Mouse (Mus musculus) testis, adult 2 months (tissue): ENCODE results near the gene Nfe2l2. TPM values are rescaled to one million over a fixed set of nuclear protein-coding genes. Genes with fewer than 3 reads are reported as not detected.

Experiments
- H3K27ac ChIP-seq: fragments of 200-500 bp; 2 replicates; pipeline ENCODE4 v1.5.1; 2012; ENCODE audit warnings: low read depth, low read length; ENCODE audit not compliant: control insufficient read depth, insufficient read depth
- H3K27me3 ChIP-seq: fragments of 200-500 bp; 2 replicates; pipeline ENCODE4 v1.6.1; 2012; ENCODE audit warnings: mild to moderate bottlenecking, low read length, moderate library complexity; ENCODE audit not compliant: control insufficient read depth, insufficient read depth
- H3K36me3 ChIP-seq: fragments of 200-500 bp; 2 replicates; pipeline ENCODE4 v1.6.1; 2012; ENCODE audit warnings: mild to moderate bottlenecking, low read length; ENCODE audit not compliant: control insufficient read depth, insufficient read depth
- H3K4me1 ChIP-seq: fragments of 200-500 bp; 2 replicates; pipeline ENCODE4 v1.6.1; 2012; ENCODE audit warnings: low read length; ENCODE audit not compliant: control insufficient read depth, insufficient read depth
- H3K4me3 ChIP-seq: fragments of 200-500 bp; 2 replicates; pipeline ENCODE4 v1.5.1; 2012; ENCODE audit warnings: low read depth, mild to moderate bottlenecking, low read length, moderate library complexity, mixed read lengths; ENCODE audit not compliant: control insufficient read depth
- CTCF ChIP-seq: fragments of 200-500 bp; IDR thresholded peaks from 2 replicates; pipeline ENCODE4 v1.5.1; 2012; ENCODE audit warnings: low read depth, mild to moderate bottlenecking, inconsistent platforms, low read length, moderate library complexity; ENCODE audit not compliant: control insufficient read depth, insufficient read depth, insufficient replicate concordance
- POLR2A ChIP-seq: fragments of 200-500 bp; IDR thresholded peaks from 2 replicates; pipeline ENCODE4 v1.6.1; 2012; ENCODE audit warnings: low read depth, mild to moderate bottlenecking, inconsistent platforms, low read length, moderate library complexity; ENCODE audit not compliant: control insufficient read depth
- polyA plus RNA-seq: library from polyadenylated mRNA; depleted of rRNA; stranded (reverse); fragments of >200 nt; gene quantifications from 2 replicates; pipeline ENCODE4 v1.2.3, GENCODE M21; 2012

Gene Nfe2l2
- polyA plus RNA-seq, 1 experiment = 14.0 TPM

DNA sequence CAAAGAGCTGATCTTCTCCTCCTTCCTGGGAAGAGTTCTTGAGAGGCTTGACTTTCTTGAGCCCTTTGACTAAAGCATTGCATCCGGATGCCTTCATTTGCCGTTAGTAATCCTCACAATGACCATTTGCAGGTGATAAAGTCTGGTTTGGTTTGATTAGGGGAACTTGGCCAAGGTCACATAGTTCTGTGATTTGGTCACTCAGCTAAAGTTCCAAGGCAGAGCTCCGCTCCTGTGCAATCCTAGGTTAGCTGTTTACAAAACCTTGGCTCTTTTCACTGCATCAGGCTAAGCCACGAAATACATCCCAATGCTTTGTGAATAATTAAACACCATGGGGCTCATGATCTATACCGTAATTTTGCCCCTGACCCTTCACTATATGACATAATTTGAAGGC lies 18.5 kb upstream of the Nfe2l2 start:
- no peak overlapping the region for H3K27ac ChIP-seq
- H3K4me1 ChIP-seq = no peaks in the 10 kb centered on the region
- H3K36me3 ChIP-seq = no peaks in the 10 kb centered on the region
- H3K4me3 ChIP-seq = no peak overlapping the region
- TF ChIP-seq CTCF (no peak), POLR2A (no peak)
- H3K27me3 ChIP-seq = no peaks in the 10 kb centered on the region

DNA sequence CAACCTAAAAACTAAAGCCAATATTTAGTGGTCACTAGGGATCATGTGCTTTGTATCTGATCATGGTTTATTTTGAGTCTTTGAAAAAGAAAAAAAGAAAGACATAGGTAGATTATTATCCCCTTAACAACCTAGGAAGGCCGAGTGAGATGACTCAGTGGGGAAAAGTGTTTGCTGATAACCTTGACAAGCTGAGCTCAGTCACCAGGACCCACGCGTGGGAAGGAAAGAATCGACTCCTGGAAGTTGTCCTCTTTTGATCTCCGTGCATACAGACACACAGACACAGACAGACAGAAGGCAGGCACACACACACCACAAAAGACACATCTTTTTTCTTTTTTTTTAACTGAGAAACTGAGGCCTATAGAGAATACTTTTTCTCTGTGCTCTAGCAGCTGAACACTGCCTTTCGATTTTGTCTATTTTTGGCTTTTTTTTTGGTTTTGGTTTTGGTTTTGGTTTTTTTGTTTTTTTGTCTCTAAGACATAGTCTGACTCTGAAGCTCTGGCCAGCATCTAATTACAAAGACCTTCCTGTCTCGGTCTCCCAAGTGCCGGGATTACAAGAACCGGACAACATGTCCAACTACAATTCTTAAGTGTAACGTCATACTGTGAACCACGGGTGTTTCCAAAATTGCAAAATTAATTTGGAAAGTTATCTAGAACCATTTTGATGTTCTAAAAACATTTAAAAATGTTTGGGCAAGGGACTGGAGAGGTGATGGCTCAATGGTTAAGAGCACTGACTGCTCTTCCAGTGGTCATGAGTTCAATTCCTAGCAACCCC lies 16.0 kb upstream of the Nfe2l2 start:
- Histone ChIP-seq H3K27ac (no peak overlapping the region), H3K4me1 (no peaks in the 10 kb centered on the region), H3K36me3 (no peaks in the 10 kb centered on the region), H3K27me3 (no peaks in the 10 kb centered on the region), H3K4me3 (no peak overlapping the region)
- TF ChIP-seq POLR2A = no peak

DNA sequence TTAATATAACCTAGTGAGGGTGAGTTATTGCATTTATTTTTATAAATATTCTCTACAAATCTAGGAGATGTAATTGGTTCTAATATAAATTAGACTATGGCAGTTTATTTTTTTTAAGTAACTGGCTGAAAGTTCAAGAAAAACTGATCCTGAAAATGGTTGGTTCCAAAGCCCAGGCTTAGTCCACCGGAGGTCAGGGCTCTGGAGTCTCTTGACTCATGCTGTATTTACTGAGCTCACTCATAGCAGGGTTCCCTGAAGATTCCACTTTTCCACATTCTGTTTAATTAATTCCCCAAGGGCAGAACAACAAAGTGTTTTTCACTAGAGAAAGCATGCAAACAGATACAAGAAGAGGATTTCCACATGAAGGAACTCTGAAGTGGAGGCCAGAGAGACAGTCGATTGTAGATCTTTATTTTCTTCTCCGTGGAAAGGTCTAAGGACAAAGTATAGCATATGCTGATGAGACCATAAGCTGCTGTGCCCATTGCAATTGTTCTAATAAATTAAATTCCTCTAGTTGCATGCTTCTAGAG lies 15.0 kb upstream of the Nfe2l2 start:
- Histone ChIP-seq H3K4me3 (no peak overlapping the region), H3K36me3 (no peaks in the 10 kb centered on the region), H3K27me3 (no peaks in the 10 kb centered on the region), H3K4me1 (no peaks in the 10 kb centered on the region), H3K27ac (no peak overlapping the region)
- TF ChIP-seq CTCF (no peak), POLR2A (no peak)

DNA sequence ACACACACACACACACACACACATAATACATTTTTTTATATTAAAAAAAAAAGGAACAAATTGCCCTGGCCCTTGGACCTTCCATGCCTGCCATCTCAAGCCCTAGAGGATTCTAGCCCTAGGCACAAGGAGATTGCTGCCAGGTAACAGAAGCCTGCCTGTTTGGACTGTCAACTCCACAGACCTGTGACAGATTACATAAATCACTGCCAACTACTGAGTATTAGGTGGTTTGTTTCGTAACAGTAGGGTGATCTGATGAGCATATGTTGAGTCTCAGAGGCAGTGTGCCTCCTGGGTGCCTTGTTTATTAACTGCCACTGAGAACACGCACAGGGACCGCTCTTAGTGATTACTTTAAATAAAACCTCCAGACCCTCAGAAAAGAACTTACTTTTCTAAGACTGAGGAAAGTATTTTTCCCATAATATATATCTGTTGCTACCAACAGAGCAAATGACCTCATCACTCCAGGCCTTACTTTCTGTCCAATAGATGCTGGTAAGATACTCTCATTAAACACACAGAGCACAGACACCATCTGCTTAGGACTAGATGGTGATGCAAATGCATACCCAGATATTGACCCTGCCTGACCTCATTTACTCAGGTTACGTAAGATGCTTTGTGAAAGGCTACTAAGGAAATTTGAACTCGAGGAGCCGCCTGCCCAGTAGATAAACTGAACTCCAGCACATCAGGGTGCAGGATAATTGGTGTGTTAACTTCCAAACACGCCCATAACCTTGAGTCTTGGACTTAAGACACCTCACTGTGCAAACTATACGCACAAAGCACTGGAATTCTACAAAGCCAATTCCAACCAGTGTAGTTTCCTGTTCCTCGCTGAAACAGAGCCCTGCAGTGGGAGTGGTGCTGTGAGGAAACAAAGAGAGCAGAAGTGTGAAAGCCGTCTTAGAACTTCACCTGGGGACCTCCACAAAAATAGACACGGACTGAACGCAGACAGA lies 11.9 kb upstream of the Nfe2l2 start:
- Histone ChIP-seq H3K27ac (no peak overlapping the region), H3K36me3 (no peaks in the 10 kb centered on the region), H3K4me3 (no peak overlapping the region), H3K27me3 (no peaks in the 10 kb centered on the region), H3K4me1 (no peaks in the 10 kb centered on the region)
- no peak for TF ChIP-seq POLR2A
- no peak for TF ChIP-seq CTCF

DNA sequence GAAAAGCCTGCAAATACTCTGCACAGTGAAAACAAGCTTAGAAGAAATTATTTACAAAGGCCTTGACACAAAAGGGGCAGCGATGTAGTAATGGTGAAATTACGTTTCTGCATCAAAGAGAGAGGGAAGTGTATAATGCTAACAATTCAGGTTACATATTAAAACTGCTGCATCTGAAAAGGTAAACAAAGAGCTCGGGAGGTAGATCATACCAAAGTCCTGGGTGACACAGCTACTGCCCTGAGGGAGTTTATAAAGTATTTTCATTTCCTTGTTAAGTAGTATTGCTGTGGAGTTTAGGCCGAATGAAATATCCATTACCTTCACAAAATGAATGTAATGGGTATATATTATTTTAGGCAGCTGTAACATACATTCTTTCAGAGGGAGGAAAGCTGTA lies 10.3 kb upstream of the Nfe2l2 start:
- TF ChIP-seq POLR2A (no peak), CTCF (no peak)
- H3K27me3 ChIP-seq = no peaks in the 10 kb centered on the region
- H3K4me1 ChIP-seq = no peaks in the 10 kb centered on the region
- H3K36me3 ChIP-seq = no peaks in the 10 kb centered on the region
- H3K4me3 ChIP-seq = no peak overlapping the region
- no peak overlapping the region for H3K27ac ChIP-seq

DNA sequence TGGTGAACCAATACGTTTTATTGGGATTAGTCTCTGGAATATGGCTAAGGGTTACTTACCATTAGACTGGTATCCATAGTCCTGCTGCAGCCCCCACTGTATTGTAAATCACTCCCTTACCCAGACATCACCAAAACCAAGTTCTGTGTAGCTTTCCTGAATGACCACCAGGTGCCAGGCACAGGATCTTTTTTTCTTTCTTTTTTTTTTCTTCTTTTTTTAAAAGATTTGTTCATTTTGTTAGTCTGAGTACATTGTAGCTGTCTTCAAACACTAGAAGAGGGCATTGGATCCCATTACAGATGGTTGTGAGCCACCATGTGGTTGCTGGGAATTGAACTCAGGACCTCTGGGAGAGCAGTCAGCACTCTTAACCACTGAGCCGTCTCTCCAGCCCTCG lies 8.6 kb upstream of the Nfe2l2 start:
- H3K36me3 ChIP-seq = no peaks in the 10 kb centered on the region
- no peaks in the 10 kb centered on the region for H3K4me1 ChIP-seq
- H3K27ac ChIP-seq = no peak overlapping the region
- no peak overlapping the region for H3K4me3 ChIP-seq
- H3K27me3 ChIP-seq = no peaks in the 10 kb centered on the region
- no peak for TF ChIP-seq POLR2A
- no peak for TF ChIP-seq CTCF

DNA sequence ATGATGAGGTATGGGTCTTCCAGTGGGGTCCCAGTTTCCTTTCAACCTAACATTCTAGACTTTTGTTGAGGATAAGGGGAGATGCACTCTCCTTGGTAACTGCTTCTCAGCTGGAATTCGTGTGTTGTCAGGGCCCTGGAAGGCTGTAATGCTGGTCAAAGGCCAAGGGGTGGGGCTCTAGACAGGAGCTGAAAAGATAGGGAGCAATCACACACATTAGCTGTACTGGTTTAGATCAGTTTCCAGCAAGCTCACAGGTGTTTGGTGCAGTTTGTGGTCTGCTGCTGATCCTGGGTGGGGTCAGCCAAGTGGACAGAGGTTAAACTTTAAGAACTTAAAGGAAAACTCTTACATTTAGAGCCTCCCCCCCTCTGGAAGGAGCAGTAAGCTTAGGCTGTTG lies 3.0 kb upstream of the Nfe2l2 start:
- Histone ChIP-seq H3K4me3 (no peak overlapping the region), H3K27ac (no peak overlapping the region), H3K27me3 (no peaks in the 10 kb centered on the region; the same call in 1 of the 2 replicates), H3K36me3 (no peaks in the 10 kb centered on the region), H3K4me1 (peaks cover 11% of the 10 kb centered on the region)
- TF ChIP-seq CTCF (no peak), POLR2A (no peak)
